Mouse (Mus musculus) bone marrow macrophage, adult 2 months (primary cell): ENCODE data around the gene Hoxd8.

Experiments used
- CTCF ChIP-seq: IDR thresholded peaks from 2 replicates; pipeline ENCODE4 v1.5.1; 2012; ENCODE audit warnings: low read depth, mild to moderate bottlenecking, low read length, moderate library complexity
- POLR2A ChIP-seq: IDR thresholded peaks from 2 replicates; pipeline ENCODE4 v1.6.1; 2012; ENCODE audit warnings: mild to moderate bottlenecking, low read depth, low read length, borderline replicate concordance

DNA sequence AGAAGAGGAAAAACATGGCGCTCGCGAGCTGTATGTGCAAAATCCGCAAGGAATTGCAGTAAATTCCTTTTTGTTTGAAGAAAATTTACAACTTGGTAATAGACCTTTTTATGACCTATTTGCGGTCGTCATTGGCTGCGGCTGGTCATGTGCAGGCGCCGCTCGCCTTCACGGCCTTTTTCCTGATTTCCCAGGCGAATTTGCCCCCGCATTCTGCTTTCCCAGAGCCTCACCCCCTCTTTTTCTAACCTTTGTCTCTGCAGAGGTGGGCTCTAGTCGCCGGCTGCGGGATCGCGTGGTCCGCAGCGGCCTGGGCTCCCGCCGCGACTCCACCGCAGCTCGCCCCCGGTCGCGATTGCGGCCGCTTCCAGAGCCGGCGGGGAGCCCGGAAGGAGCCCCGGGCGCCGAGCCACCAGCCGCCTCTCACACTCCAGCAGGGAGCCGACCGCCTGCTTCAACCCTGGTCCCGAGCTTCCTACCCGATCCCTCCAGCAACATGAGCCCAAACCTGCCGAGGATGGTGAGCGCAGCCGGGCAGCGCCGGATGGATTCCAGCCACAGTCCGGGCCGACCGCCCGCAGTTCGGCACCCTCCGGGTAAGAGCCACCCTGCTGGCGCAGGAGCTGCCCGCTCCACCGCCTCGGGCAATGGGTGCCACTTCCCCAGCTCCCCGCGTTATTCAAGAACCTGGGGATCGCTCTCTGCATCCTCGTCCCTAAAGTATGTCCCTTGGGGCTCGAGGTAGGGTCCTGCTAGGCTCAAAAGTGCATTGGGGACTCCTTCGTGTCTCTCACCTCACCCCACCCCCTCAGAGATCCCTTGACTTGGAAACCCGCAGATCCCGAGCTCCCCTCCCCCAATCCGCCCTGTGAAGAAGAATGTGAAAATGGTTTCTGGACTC is 7.6 kb downstream of the Hoxd8 start, which contains the start of the genes Hoxd3 and Hoxd4:
- TF ChIP-seq POLR2A (no peak), CTCF (no peak)
